Mouse (Mus musculus): ENCODE data around the gene Snorc. TPM values are rescaled to one million over a fixed set of nuclear protein-coding genes. Genes with fewer than 3 reads are reported as not detected.

Gene Snorc
- total and polyA plus RNA-seq, 2 experiments from 2014 or later = 1.5 TPM; not detected in 1

DNA sequence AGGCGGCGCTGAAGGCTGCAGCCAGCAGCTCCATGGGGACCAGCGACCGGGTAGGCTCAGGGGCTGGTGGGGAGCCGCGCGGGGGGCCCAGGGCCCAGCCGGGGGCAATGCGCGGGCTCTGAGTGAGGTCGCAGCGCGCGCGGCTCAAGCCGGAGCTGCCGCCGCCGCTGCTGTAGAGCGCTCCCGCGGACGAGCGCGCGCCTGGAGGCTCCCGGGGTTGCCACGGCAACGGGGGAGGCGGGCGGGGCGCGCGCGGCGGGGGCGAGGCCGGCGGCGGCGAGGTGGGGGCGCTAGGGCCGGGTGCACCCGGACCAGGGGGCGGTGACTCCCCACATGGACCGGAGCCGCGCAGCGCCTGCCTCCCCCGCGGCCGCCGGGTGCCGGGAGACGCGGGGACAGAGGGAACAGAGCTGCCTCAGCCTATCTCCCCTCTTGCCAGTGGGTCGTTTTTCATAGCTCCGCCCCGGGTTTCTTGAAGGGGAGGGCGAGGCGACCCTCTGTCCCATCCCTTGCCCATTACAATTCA lies 40.2 kb downstream of the Snorc start:
- Histone ChIP-seq H3K36me3 (ENCODE audit: insufficient read depth, low read length) (no peaks in the 10 kb centered on the region), H3K4me3 (ENCODE audit: low read length) (peak overlapping the region; percentile 80), H3K27me3 (ENCODE audit: insufficient read depth, low read length) (no peaks in the 10 kb centered on the region), H3K9ac (replicated peaks; ENCODE audit: low read length) (peak overlapping the region; percentile 79), H3K4me2 (ENCODE audit: low read depth, low read length) (peak overlapping the region; percentile 99), H3K9me3 (ENCODE audit: low read length) (no peaks in the 10 kb centered on the region), H3K4me1 (ENCODE audit: insufficient read depth, low read length) (peaks cover 5% of the 10 kb centered on the region; the same call in 1 of the 2 replicates), H3K27ac (peak overlapping the region; percentile 36; the same call in 1 of the 2 replicates)
- DNase-seq (ENCODE audit: low spot score) = peak; percentile 88
- ATAC-seq = peak; percentile 90
- TF ChIP-seq CTCF (IDR thresholded peaks at IDR 0.05; ENCODE audit: low read depth) = no peak
- under 1% methylated on average over 32 of the region's 61 CpGs for WGBS

DNA sequence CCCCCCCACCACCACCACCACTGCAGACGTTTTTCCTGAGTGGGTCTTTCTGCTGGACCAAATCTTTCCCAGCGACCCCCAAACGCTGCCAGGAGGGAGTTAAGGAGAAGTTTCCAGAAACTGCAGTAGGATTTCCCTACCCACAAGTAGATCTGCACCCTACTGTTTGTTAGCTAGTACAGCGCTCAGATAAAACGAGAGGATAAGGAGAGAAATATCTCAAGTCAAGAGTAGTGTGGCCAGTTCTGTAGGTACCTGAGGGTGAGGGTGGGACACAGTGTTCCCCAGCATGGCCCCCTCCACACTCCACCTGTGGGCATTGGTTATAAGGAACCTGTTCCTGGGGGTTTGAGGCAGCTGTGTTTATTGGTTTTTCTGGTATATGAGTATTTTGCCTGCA lies 40.8 kb downstream of the Snorc start:
- DNase-seq (ENCODE audit: low spot score) = peak; percentile 7
- H3K27ac ChIP-seq = no peak overlapping the region

DNA sequence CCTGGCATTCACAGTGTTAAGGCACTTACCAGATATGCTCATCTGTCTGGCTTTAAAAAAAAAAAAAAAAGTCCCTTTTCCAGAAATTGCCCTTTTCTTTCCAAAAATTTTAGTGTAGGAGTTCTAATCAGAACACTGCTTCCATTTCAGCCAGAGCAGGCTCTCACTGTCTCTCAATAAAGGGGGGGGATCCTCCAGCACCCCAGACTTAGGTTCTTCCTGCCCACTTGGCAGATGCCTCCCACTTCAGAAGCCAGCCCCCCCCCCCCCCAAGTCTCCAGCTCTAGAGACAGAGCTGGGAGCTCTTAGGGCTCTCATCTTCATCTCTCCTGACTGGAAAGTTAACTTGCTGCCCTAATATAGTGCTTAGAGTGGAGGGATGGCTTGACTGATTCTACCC lies 50.4 kb downstream of the Snorc start:
- no peak for TF ChIP-seq CTCF (IDR thresholded peaks at IDR 0.05; ENCODE audit: low read depth)
- H3K9ac ChIP-seq (replicated peaks; ENCODE audit: low read length) = no peak overlapping the region
- H3K36me3 ChIP-seq (ENCODE audit: insufficient read depth, low read length) = no peaks in the 10 kb centered on the region
- DNase-seq (ENCODE audit: low spot score) (no peak), ATAC-seq (no peak)
- H3K4me2 ChIP-seq (ENCODE audit: low read depth, low read length) = peak overlapping the region; percentile 34
- 0 out of 2 replicates have a peak overlapping the region, but pooled peaks have one; percentile 4 for H3K4me3 ChIP-seq (ENCODE audit: low read length)
- H3K9me3 ChIP-seq (ENCODE audit: low read length) = no peaks in the 10 kb centered on the region
- peak overlapping the region; percentile 26; the same call in 1 of the 2 replicates for H3K27ac ChIP-seq
- no peaks in the 10 kb centered on the region for H3K4me1 ChIP-seq (ENCODE audit: insufficient read depth, low read length)
- no peaks in the 10 kb centered on the region for H3K27me3 ChIP-seq (ENCODE audit: insufficient read depth, low read length)

More for the DNA sequence above, 40.8 kb downstream of the Snorc start:
- peaks cover 5% of the 10 kb centered on the region; the same call in 1 of the 2 replicates for H3K4me1 ChIP-seq (ENCODE audit: insufficient read depth, low read length)
- H3K36me3 ChIP-seq (ENCODE audit: insufficient read depth, low read length) = no peaks in the 10 kb centered on the region
- H3K4me3 ChIP-seq (ENCODE audit: low read length) = peak overlapping the region; percentile 80
- TF ChIP-seq CTCF (IDR thresholded peaks at IDR 0.05; ENCODE audit: low read depth) = no peak
- H3K9me3 ChIP-seq (ENCODE audit: low read length) = no peaks in the 10 kb centered on the region
- H3K4me2 ChIP-seq (ENCODE audit: low read depth, low read length) = peak overlapping the region; percentile 99
- no peak for ATAC-seq
- WGBS = 13% methylated on average over 5 of the region's 5 CpGs
- H3K9ac ChIP-seq (replicated peaks; ENCODE audit: low read length) = peak overlapping the region; percentile 79; the same call in 1 of the 2 replicates
- no peaks in the 10 kb centered on the region for H3K27me3 ChIP-seq (ENCODE audit: insufficient read depth, low read length)

DNA sequence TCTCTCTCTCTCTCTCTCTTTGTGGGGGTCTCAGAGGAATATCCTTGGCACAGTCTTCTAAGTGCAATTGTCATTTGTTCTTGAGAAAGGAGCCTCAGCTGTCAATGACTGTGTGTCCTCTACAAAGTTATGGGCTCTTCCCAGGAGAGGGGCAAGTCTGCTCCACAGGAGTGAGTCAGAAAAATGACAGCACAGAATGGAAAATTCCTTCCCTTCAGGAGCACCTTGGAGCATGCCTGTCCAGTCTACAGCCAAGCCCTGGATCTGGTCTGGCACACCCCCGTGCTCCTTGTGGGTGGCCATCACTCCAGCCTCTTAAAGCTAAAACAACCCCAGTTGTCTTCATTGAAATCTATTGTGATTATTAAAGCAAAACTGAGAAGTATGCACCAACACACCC lies 51.5 kb downstream of the Snorc start:
- no peaks in the 10 kb centered on the region for H3K27me3 ChIP-seq (ENCODE audit: insufficient read depth, low read length)
- no peaks in the 10 kb centered on the region for H3K9me3 ChIP-seq (ENCODE audit: low read length)
- 44% methylated on average over 1 of the region's 1 CpGs for WGBS
- H3K4me1 ChIP-seq (ENCODE audit: insufficient read depth, low read length) = no peaks in the 10 kb centered on the region
- H3K4me3 ChIP-seq (ENCODE audit: low read length) = no peak overlapping the region
- no peaks in the 10 kb centered on the region for H3K36me3 ChIP-seq (ENCODE audit: insufficient read depth, low read length)
- TF ChIP-seq CTCF (IDR thresholded peaks at IDR 0.05; ENCODE audit: low read depth) = no peak
- DNase-seq (ENCODE audit: low spot score) (peak; percentile 13), ATAC-seq (no peak)
- H3K9ac ChIP-seq (replicated peaks; ENCODE audit: low read length) = no peak overlapping the region
- H3K27ac ChIP-seq = no peak overlapping the region
- no peak overlapping the region for H3K4me2 ChIP-seq (ENCODE audit: low read depth, low read length)

DNA sequence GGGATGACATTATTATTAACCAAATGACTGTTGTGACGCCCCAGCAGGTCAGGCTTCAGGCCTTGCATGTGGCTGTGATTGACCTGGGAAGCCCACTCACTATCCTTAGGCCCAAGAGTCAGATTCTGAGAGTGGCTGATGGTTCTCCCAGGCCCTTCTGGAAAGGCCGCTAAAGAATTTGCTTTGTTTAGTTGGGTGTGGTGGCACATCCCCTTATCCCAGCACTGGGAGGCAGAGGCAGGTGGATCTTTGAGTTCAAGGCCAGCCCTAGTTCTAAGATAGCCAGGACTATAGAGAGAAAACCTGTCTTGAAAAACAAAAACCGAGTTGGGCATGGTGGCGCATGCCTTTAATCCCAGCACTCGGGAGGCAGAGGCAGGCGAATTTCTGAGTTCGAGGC lies 55.0 kb downstream of the Snorc start:
- no peak for DNase-seq (ENCODE audit: low spot score)
- no peaks in the 10 kb centered on the region for H3K36me3 ChIP-seq (ENCODE audit: insufficient read depth, low read length)
- no peaks in the 10 kb centered on the region for H3K9me3 ChIP-seq (ENCODE audit: low read length)
- no peak overlapping the region for H3K4me2 ChIP-seq (ENCODE audit: low read depth, low read length)
- TF ChIP-seq CTCF (IDR thresholded peaks at IDR 0.05; ENCODE audit: low read depth) = no peak
- H3K4me1 ChIP-seq (ENCODE audit: insufficient read depth, low read length) = no peaks in the 10 kb centered on the region
- WGBS = 93% methylated on average over 7 of the region's 7 CpGs
- ATAC-seq = no peak
- H3K27ac ChIP-seq = no peak overlapping the region
- no peak overlapping the region for H3K4me3 ChIP-seq (ENCODE audit: low read length)
- H3K9ac ChIP-seq (replicated peaks; ENCODE audit: low read length) = no peak overlapping the region
- H3K27me3 ChIP-seq (ENCODE audit: insufficient read depth, low read length) = no peaks in the 10 kb centered on the region

Other genes with a start within 250 kb of the Snorc start
- gene Efhd1, start 205.9 kb upstream of the Snorc start, total RNA-seq (2014; rRNA removed) = 12.4 and 13.0 TPM in 2 replicates
- 6.4 and 7.8 TPM in 2 replicates for gene Efhd1, start 205.9 kb upstream of the Snorc start, polyA plus RNA-seq (2015; fragmentation: Nextera tagmentation; extraction: Ambion mirVana)
- gene Gigyf2, start 143.3 kb upstream of the Snorc start, total RNA-seq (2014; rRNA removed) = 56.8 and 58.1 TPM in 2 replicates
- 51.3 and 51.9 TPM in 2 replicates for gene Gigyf2, start 143.3 kb upstream of the Snorc start, polyA plus RNA-seq (2015; fragmentation: Nextera tagmentation; extraction: Ambion mirVana)
- 5.0 and 12.7 TPM in 2 replicates for gene Kcnj13, start 75.5 kb upstream of the Snorc start, total RNA-seq (2014; rRNA removed)
- 33.2 and 37.3 TPM in 2 replicates for gene Kcnj13, start 75.5 kb upstream of the Snorc start, polyA plus RNA-seq (2015; fragmentation: Nextera tagmentation; extraction: Ambion mirVana)
- 0.10 and 5.8 TPM in 2 replicates for gene Neu2, start 39.6 kb downstream of the Snorc start, total RNA-seq (2014; rRNA removed)
- gene Neu2, start 39.6 kb downstream of the Snorc start, polyA plus RNA-seq (2015; fragmentation: Nextera tagmentation; extraction: Ambion mirVana) = 0.85 and 1.2 TPM in 2 replicates
- 42.1 and 49.1 TPM in 2 replicates for gene Ngef, start 103.6 kb downstream of the Snorc start, total RNA-seq (2014; rRNA removed)
- 32.4 and 35.6 TPM in 2 replicates for gene Ngef, start 103.6 kb downstream of the Snorc start, polyA plus RNA-seq (2015; fragmentation: Nextera tagmentation; extraction: Ambion mirVana)
- gene Inpp5d, start 150.0 kb downstream of the Snorc start, total RNA-seq (2014; rRNA removed) = 7.4 and 20.1 TPM in 2 replicates
- 2.1 and 2.3 TPM in 2 replicates for gene Inpp5d, start 150.0 kb downstream of the Snorc start, polyA plus RNA-seq (2015; fragmentation: Nextera tagmentation; extraction: Ambion mirVana)

All from hindbrain, postnatal 0 days (tissue).